Mouse (Mus musculus): ENCODE data around the gene Tmem231.

Gene Tmem231

GRCm38 (mm10) chr8:111902080-111902479 is 31.6 kb downstream of the Tmem231 start:
- no peak for DNase-seq

GRCm38 (mm10) chr8:111898586-111898985 is 35.1 kb downstream of the Tmem231 start:
- no peak for DNase-seq

GRCm38 (mm10) chr8:111894955-111895354 is 38.7 kb downstream of the Tmem231 start:
- no peak for DNase-seq

GRCm38 (mm10) chr8:111892615-111893014 is 41.1 kb downstream of the Tmem231 start:
- DNase-seq, result no peak

GRCm38 (mm10) chr8:111891983-111892382 is 41.7 kb downstream of the Tmem231 start:
- no peak for DNase-seq

GRCm38 (mm10) chr8:111890911-111891303 is 42.8 kb downstream of the Tmem231 start:
- DNase-seq, result no peak

GRCm38 (mm10) chr8:111889931-111890910 is 43.5 kb downstream of the Tmem231 start:
- peak; percentile 56 to 61 for DNase-seq

GRCm38 (mm10) chr8:111888091-111888650 is 45.5 kb downstream of the Tmem231 start:
- DNase-seq, result no peak

GRCm38 (mm10) chr8:111887479-111887878 is 46.2 kb downstream of the Tmem231 start:
- no peak for DNase-seq

GRCm38 (mm10) chr8:111883615-111884014 is 50.1 kb downstream of the Tmem231 start:
- no peak for DNase-seq

- DNase-seq, result peak; percentile 67 to 74
Measured at GRCm38 (mm10) chr8:111881591-111881990, 52.1 kb downstream of the Tmem231 start.

GRCm38 (mm10) chr8:111877711-111878110 is 56.0 kb downstream of the Tmem231 start:
- peak in 1 of 2 experiments; percentile 13 for DNase-seq

- peak; percentile 98 to 100 for DNase-seq
Measured at GRCm38 (mm10) chr8:111876355-111876948, 57.2 kb downstream of the Tmem231 start, which contains the start of gene Tmem170. Gene Tmem170 (minus strand): TSS chr8:111876750.

GRCm38 (mm10) chr8:111875758-111876157 is 57.9 kb downstream of the Tmem231 start:
- peak; percentile 27 to 36 for DNase-seq

GRCm38 (mm10) chr8:111871278-111871677 is 62.4 kb downstream of the Tmem231 start:
- no peak for DNase-seq

GRCm38 (mm10) chr8:111870379-111870778 is 63.3 kb downstream of the Tmem231 start:
- DNase-seq, result no peak

GRCm38 (mm10) chr8:111868664-111869063 is 65.0 kb downstream of the Tmem231 start:
- no peak for DNase-seq

- DNase-seq, result no peak
Measured at GRCm38 (mm10) chr8:111865857-111866256, 67.8 kb downstream of the Tmem231 start.

- no peak for DNase-seq
Measured at GRCm38 (mm10) chr8:111865130-111865852, 68.4 kb downstream of the Tmem231 start.

- no peak for DNase-seq
Measured at GRCm38 (mm10) chr8:111864648-111865047, 69.0 kb downstream of the Tmem231 start.

- DNase-seq, result no peak
Measured at GRCm38 (mm10) chr8:111863280-111863679, 70.4 kb downstream of the Tmem231 start.
